Mouse (Mus musculus) E14TG2a.4 (cell line): ENCODE results near the gene Hoxa4.
A peak's percentile ranks its signal among the peaks of the same experiment; 100 is the strongest.

Source experiments
- H3K27me3 ChIP-seq: 2 replicates; pipeline ENCODE4 v1.6.1; 2014; ENCODE audit warnings: low read length, control low read depth; ENCODE audit not compliant: insufficient read depth
- H3K36me3 ChIP-seq: 2 replicates; pipeline ENCODE4 v1.6.1; 2014; ENCODE audit warnings: low read length, control low read depth; ENCODE audit not compliant: insufficient read depth
- H3K4me1 ChIP-seq: replicated peaks from 2 replicates; pipeline ENCODE4 v1.6.1; 2014; ENCODE audit warnings: low read depth, low read length, control low read depth
- H3K4me3 ChIP-seq: replicated peaks from 2 replicates; pipeline ENCODE4 v1.5.1; 2014; ENCODE audit warnings: mild to moderate bottlenecking, low read length
- H3K9me3 ChIP-seq: 2 replicates; pipeline ENCODE4 v1.6.1; 2014; ENCODE audit warnings: low read length, control low read depth
- CTCF ChIP-seq: conservative IDR thresholded peaks from 2 replicates; pipeline ENCODE4 v1.5.1; 2014; ENCODE audit warnings: low read length
- NANOG ChIP-seq: IDR thresholded peaks from 2 replicates; pipeline ENCODE4 v1.6.1; 2014; ENCODE audit warnings: borderline replicate concordance, low read length, mixed read lengths
- POU5F1 ChIP-seq: IDR thresholded peaks from 2 replicates; pipeline ENCODE4 v1.6.1; 2014; ENCODE audit warnings: low read length, borderline replicate concordance

Hoxa4 gene

DNA sequence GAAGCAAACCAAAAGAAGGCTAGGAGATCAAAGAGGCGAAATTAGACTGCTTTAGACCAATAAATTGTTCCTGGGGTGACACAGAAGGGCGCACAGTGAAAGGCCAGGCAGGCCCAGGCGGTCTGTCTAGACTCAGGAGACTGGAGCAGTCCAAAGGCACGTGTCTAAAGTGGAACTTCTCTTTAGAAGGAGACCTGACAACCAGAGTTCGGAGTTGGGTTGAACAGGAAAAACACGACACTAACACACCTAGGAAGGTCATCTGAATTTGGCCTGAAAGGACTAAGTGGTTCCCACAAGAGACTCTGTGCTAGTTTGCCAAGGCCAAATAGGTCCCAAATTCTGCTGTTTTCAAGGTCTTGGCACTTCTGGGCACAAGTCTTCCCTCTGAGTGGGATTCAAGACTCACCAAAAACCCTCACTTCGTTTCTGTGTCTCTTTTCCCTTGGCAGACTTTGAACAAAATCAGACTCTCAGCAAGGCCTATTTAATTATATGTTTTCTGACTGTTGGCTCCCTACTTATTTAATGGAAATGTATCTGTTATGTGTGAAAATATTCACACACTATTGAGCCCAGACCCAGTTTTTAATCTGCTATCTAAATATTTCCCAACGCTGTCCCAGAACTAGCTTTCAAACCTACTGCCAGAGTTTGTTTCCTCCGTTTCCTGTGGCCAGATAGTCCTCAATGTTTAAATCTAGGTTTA lies 27.8 kb upstream of the Hoxa4 start:
- H3K36me3 ChIP-seq = no peaks in the 10 kb centered on the region
- TF ChIP-seq NANOG = no peak
- TF ChIP-seq CTCF = no peak
- TF ChIP-seq POU5F1 = no peak
- H3K4me1 ChIP-seq = peaks cover 42% of the 10 kb centered on the region
- peaks cover 100% of the 10 kb centered on the region for H3K27me3 ChIP-seq
- H3K4me3 ChIP-seq = no peak overlapping the region
- no peaks in the 10 kb centered on the region for H3K9me3 ChIP-seq

DNA sequence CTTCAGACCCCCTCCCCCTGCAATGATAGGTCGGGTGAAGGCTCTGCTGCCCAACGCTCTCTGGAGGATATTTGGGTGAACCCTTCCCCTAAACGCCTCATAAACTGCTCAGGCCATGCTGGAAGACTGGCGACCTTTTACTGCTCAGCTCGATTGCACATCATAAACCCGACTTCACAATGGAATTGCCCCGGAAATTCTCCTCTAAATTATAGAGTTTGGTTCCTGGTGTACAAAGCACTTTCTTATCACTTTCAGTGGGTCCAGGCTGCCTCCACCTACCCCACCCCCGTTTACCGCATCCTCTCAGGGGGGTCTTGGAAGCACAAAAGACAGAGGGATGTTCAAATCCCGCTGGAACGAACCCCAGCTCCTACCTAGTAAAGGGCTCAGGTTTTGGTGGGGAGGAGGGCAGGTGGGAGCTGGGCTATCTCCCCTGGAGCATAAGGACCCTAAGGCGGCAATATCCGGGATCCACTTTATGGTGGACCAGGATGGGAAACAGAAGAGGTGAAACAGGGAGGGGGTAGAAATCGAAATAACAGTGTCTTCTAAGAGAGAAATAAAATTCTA lies 27.2 kb upstream of the Hoxa4 start:
- TF ChIP-seq POU5F1 (no peak), CTCF (no peak)
- Histone ChIP-seq H3K27me3 (peaks cover 100% of the 10 kb centered on the region), H3K4me1 (peaks cover 37% of the 10 kb centered on the region), H3K4me3 (no peak overlapping the region), H3K36me3 (no peaks in the 10 kb centered on the region), H3K9me3 (no peaks in the 10 kb centered on the region)

DNA sequence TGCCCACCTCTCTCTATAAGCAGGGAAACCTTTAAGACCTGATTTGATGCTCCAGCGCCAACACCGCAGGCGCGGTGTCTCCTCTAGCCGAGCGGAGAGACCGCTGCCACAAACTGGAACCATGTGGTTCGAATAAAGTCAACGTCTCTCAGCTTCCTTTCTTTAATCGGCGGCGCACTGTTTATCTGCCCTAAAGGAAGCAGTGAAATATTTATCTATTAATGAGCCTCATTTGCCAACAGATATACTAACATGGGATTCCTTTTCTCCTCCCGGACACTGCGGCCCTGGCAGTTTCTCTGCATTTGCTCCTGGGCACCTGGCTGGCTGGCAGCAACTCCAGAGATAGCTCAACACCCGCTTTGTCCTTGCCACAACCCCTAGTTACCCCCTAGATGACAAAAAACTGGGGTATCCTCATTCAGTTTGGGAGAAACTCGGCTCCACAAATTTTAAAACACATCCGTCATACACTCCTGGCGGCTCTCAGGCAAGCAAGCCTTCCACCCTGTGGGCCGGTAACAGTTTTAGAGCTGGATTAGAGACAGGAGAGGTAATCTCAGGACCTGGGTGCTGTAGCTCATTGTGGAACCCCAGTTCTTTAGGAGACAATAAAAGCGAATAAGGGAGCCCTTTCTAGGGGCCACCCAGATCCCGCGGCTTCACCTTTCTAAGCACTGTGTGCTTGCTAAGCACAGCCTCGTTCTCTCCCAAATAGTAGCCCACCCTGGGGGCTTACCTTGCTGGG lies 26.5 kb upstream of the Hoxa4 start:
- H3K36me3 ChIP-seq = no peaks in the 10 kb centered on the region
- TF ChIP-seq POU5F1 (no peak), CTCF (no peak), NANOG (no peak)
- no peaks in the 10 kb centered on the region for H3K9me3 ChIP-seq

DNA sequence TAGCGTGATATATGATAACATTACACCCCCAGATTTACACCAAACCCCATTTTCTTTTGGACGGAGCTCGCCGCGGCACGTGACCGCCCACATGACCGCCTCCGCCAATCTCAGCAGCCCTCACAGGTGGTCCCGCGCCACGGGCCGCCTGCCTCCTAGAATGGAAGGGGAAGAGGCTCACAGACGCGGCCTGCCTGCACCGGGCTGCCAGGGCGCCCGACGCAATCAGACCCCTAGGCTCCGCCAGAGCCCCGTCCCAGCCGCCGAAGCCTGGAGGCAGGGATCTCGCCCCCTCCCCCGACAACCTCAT lies 25.9 kb upstream of the Hoxa4 start:
- peak overlapping the region; percentile 71 for H3K4me3 ChIP-seq
- TF ChIP-seq CTCF = no peak
- TF ChIP-seq POU5F1 = no peak
- no peak for TF ChIP-seq NANOG
- H3K4me1 ChIP-seq = peaks cover 49% of the 10 kb centered on the region
- no peaks in the 10 kb centered on the region for H3K36me3 ChIP-seq
- H3K27me3 ChIP-seq = peaks cover 100% of the 10 kb centered on the region
- no peaks in the 10 kb centered on the region for H3K9me3 ChIP-seq

More for the DNA sequence above, 26.5 kb upstream of the Hoxa4 start:
- Histone ChIP-seq H3K4me3 (peak overlapping the region; percentile 71), H3K27me3 (peaks cover 100% of the 10 kb centered on the region), H3K4me1 (peaks cover 43% of the 10 kb centered on the region)

DNA sequence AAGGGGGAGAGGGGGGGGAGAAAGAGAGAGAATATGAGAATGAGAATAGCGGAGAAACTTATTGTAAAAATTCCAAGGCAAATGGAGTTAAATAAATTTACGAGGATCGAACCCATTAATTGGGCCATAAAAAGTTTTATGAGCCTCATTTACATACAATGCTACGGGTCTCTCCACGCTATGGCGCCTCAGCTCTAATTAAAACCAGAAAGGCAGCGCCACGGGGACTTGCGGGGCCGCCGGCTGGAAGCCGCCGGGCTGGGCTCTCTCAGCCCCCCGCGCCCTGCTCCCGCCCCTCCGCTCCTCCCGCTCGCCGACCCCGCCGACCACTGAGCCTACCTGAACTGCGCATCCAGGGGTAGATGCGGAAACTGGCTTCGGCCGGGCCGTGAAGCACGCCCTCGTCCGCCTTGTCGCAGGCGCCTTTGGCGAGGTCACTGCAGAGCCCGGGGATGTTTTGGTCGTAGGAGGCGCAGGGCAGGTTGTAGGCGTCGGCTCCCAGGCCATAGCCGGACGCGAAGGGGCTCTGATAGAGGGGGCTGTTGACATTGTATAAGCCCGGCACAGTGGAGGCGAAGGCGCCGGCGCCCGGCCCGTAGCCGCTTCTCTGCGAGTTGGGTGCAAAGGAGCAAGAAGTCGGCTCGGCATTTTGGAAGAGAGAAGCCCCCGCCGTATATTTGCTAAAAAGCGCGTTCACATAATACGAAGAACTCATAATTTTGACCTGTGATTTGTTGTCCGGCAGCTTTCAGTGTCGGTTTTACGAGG lies 25.3 kb upstream of the Hoxa4 start:
- Histone ChIP-seq H3K4me3 (peak overlapping the region; percentile 71), H3K4me1 (peaks cover 49% of the 10 kb centered on the region), H3K27me3 (peaks cover 100% of the 10 kb centered on the region), H3K9me3 (no peaks in the 10 kb centered on the region), H3K36me3 (no peaks in the 10 kb centered on the region)
- no peak for TF ChIP-seq CTCF
- TF ChIP-seq NANOG = no peak
- TF ChIP-seq POU5F1 = no peak

DNA sequence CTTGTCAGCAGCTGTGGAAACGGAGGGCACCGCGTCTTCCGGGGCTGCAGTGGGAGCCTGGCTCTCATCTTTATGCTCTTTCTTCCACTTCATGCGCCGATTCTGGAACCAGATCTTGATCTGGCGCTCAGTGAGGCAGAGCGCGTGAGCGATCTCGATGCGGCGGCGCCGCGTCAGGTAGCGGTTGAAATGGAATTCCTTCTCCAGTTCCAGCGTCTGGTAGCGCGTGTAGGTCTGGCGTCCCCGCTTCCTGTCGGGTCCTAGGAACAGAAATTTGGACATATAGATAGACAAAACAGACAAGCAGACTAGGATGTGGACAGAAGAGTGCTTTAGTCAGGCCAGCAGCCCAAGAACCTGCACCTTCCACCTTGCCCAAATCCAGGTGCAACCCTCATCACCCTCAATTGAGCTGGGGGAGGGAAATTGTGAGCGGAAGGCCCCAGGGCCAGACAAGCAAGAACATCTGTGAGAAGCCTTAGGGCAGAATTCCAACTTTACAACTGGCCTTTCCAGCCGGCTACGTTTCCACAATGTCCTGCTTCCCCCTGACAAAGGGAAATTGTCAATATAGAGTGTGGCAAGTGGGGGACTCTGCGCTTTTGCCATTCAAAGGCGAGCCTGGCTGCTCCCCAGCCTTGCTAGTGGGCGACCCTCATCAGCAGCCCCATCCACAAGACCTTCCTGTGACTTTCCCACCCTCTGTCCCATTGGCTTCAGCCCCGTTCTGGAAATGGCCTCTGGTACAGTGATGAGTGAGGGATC lies 24.4 kb upstream of the Hoxa4 start:
- Histone ChIP-seq H3K9me3 (no peaks in the 10 kb centered on the region), H3K36me3 (no peaks in the 10 kb centered on the region), H3K4me3 (no peak overlapping the region), H3K4me1 (peaks cover 49% of the 10 kb centered on the region), H3K27me3 (peaks cover 100% of the 10 kb centered on the region)
- TF ChIP-seq POU5F1 (no peak), NANOG (no peak), CTCF (no peak)

DNA sequence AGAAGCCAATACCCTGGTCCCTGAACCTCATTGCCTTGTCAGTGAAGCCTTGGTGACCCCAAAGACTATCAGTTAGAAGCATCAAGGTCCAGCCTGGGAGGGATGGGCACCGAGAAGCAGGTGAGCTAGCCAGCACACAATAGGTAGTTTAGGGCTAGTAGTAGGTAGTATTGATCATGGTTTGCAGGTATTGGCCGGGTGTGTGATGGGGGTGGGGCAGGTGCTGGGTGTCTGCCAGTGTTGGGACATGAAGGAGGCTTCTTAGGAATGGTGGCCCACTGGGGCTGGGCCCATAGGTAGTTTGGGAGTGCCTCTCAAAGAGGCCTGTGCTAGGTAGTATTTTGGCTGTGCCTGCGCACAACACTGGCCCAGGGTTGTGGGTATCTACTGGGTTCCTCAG lies 23.5 kb upstream of the Hoxa4 start:
- no peak for TF ChIP-seq CTCF
- no peak for TF ChIP-seq POU5F1
- no peak for TF ChIP-seq NANOG
- Histone ChIP-seq H3K36me3 (no peaks in the 10 kb centered on the region), H3K4me3 (no peak overlapping the region), H3K9me3 (no peaks in the 10 kb centered on the region), H3K27me3 (peaks cover 99% of the 10 kb centered on the region), H3K4me1 (peaks cover 50% of the 10 kb centered on the region)
